Mouse (Mus musculus) left cerebral cortex, adult 18-20 months (tissue): ENCODE data around the gene Nlgn1. TPM values are rescaled to one million over a fixed set of nuclear protein-coding genes. Genes with fewer than 3 reads are reported as not detected.
A peak's percentile ranks its signal among the peaks of the same experiment; 100 is the strongest.

Experiments used
- DNase-seq, 2 experiments: peaks; one replicate each; pipeline ENCODE4 v3.0.0; 2021 to 2022; ENCODE audit warnings: low spot score in 2 of 2, mixed read lengths in 1 of 2
- total RNA-seq, 2 experiments: library from RNA; stranded (reverse); gene quantifications; 2 replicates each; pipeline ENCODE4 v1.2.3; 2021

Nlgn1 gene
- total RNA-seq, 2 experiments from 2014 or later: 97.0 to 103 TPM

DNA sequence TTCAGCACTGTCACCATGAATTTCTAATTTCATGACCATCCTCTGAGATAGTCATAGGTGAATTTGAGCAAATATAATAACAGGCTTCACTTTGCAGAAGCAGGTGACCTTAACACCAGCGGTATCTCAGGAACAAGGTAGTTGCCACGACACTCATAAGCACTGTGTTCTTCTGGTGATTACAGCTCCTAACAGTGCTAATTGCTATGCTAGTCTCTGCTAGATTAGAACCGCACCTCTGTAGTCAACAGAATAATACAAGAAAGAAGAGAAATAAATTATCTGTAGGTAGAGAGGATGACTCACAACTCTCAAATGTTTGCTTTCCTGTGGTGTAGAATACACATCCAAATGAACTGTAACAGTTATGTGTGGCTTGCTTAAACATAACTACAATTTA lies 129.6 kb downstream of the Nlgn1 start:
- DNase-seq: no peak

- no peak for DNase-seq
Measured at GRCm38 (mm10) chr3:26201410-26201809, 130.8 kb downstream of the Nlgn1 start.

GRCm38 (mm10) chr3:26194970-26195369 lies 137.3 kb downstream of the Nlgn1 start:
- DNase-seq: no peak

- no peak for DNase-seq
Measured at GRCm38 (mm10) chr3:26181013-26181412, 151.2 kb downstream of the Nlgn1 start.

DNA sequence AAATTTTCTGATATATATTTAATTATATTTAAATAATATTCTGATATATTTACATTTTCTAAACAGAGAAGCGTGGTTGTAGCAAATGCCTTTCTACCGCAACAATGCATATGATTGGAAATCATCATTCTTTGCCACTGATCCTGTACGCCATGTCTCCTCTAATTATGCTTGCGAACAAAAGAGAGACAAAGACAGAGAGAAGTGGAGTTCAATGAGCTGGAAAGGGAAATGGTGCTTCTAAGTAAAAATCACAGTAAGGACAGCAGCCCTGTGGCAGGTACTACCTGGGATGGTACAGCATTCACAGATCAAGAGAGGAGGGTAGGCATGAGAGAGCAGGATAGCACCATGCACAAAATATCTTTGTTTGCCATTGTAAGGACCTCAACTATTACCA lies 156.9 kb downstream of the Nlgn1 start:
- DNase-seq: no peak

DNA sequence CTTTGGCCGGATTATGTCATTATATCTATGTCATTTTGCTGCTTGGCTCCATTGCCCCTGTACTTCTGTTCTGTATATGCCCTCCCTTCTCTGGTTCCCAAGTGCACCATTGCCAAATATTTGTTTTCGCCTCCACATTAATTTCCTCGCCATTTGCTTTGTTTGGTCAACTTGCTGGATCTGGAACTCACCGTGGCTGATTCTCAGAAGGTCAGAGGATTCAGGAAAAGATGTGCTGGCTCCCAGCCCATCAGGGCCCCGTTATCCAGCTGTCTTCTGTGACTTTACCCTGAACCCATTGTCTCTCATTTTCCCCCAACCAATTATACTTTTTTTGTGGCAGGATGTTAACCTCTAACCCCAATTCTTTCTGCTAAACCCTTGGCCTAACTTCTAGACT lies 158.0 kb downstream of the Nlgn1 start:
- DNase-seq: no peak

DNA sequence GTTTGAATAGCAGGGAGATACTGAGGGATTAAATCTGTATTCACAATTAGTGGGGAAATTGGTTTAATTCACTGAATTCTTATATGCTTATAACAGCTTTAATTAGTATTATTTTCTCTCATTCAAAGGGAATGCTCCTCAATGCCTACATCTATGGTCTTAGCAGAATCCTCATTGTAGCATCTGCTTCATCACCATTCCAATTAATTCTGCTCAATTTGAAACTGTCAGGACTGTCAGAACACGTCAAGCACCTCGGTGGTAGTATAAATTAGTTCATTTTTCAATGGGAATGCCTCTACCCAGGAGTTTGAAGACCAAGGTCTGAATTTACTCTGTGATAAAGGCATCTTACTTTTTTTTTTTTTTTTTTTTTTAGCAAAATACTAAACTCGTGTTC lies 158.6 kb downstream of the Nlgn1 start:
- DNase-seq: no peak

- no peak for DNase-seq
Measured at GRCm38 (mm10) chr3:26166711-26167110, 165.5 kb downstream of the Nlgn1 start.

DNA sequence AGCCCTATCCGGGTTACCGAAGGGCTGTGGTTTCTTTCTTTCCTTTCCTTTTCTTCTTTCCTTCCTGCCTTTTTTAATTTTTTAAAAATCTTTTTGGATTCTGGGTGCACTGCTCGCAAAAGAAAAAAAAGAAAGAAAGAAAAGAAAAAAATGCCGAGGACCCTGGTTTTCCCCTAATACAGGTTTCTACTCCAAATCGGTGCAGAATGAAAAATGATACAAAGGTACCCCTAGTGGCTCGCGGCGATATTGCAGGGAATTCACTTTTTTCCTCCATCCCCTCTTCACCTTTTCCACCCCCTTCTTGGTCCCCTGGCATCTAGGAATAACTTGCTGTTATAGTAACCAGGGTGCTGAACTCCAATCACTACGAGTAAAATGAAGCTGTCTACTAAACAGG lies 178.5 kb downstream of the Nlgn1 start:
- DNase-seq: peak; percentile 68 to 77

DNA sequence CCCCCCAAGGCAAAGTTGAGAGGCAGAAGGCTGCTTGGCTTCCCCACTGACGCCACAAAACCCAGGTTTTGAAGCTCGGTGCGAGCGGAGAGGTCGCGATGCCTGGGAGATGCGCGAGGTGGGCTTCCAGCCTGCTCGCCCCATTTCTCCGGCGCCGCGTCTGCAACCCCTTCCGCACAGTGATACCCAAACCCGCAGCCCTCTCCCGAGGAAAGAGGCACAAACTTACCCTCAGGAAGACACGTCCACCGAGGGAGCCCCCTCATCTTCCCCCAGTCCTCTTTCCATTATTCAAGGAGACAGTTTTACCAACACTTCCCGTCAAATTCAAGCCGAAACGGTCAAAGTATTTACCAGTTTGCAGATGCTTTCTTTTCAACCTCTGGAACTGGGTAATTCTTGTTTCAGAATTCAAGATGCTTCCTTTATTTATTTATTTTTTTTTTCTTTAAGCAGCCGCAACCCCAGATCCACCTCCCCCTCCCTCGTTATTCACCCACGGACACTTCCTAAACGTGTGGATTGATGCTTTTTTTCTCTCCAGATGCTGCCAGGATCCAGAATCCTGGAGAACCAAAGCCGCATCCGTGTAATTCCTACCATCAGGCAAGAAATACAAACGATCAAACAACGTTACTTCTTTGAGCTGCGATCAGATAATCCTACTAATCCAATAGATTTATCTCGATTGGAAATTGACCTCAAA lies 179.1 kb downstream of the Nlgn1 start:
- peak; percentile 39 to 50 for DNase-seq

DNA sequence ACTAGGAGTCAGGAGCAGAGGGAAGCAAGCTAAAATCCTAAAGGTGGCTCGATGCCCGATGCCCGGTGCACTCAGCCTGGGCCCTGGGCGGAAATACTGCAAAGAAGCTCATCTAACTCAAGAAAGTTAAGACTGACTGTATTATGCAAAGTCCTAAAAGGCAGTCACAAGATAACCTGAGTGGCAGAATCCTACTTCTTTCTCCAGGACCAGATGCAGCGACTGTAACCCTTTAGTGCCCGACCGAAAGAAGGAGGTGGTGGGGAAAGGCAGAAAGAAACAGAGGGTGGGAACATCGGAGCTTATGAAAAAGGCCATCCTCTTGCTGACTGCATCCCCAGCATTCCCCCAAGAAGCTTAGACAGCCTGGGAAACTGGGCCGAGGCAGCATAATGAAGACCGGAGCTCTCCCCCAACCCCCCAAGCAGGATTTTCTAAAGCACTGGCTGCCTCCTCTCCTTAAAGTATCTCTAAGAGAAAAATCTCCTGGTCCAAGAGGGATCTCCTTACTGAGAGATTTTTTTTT lies 179.7 kb downstream of the Nlgn1 start:
- peak; percentile 34 to 45 for DNase-seq

DNA sequence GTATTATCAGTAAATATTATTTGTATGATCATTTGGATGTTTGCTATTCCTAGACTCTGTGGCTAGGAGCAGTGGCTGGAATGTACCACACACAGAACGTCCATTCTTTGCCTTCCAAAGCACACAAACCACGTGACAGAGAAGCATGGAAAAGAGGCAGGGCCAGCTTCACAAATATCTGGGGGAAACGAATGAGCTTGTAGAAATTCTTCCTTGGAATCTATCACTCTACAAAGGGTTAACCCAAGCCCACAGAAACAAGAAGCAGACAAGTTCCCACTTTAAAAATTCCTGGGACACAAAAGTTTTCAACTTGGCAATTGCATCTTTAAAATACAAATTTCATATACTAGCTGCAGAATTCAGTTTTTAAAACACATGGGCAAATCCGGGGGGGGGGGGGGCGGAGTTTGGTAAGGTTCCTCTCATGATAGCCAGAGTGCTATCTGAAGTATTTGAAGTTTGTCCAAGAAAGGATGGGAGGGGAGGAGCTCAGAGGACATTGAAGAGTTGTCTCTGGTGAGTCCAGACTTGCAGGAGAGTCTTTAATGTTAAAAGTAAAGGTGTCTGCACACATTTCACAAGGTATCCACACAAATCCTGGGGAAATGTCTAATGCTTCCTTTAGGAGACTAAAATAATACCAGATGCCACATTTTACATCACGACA lies 180.8 kb downstream of the Nlgn1 start:
- DNase-seq: no peak

GRCm38 (mm10) chr3:26146174-26146573 lies 186.1 kb downstream of the Nlgn1 start:
- DNase-seq: no peak

DNA sequence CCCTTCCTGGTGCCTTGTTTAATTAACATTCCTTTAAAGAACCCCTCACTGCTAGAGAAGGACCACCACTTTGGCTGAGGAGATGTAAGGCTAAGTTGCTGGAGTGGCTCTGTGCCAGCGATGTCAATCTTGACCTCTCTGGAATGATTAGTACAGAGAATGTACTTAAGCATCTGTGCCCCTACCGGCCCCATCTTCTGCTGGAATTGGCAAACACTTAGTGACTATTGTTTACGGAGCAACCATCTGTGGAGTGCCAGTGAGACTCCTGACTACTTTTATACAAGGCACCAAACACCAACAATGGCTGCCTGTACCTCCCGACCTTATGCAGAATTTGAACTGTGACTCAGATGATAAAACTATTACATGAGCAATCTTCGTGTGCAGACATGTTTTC lies 186.8 kb downstream of the Nlgn1 start:
- DNase-seq: no peak

DNA sequence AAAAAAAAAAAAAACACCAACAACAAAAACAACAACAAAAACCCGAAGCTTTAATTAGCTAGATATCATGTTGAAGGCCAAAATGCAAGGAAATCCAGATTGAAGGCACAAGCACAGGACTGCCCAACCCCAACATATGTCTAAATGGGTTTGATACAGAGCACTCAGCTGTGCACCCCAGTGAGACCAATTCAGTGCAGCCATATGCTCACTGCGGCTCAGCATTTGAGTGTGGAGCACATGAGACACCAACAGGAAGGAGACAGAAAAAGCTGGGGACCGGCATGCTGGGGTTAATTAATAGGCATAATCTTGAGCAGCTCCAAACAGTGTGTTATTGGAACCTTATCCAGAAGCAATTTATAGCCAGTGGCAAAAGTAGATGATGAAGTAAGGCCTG lies 190.7 kb downstream of the Nlgn1 start:
- DNase-seq: no peak

DNA sequence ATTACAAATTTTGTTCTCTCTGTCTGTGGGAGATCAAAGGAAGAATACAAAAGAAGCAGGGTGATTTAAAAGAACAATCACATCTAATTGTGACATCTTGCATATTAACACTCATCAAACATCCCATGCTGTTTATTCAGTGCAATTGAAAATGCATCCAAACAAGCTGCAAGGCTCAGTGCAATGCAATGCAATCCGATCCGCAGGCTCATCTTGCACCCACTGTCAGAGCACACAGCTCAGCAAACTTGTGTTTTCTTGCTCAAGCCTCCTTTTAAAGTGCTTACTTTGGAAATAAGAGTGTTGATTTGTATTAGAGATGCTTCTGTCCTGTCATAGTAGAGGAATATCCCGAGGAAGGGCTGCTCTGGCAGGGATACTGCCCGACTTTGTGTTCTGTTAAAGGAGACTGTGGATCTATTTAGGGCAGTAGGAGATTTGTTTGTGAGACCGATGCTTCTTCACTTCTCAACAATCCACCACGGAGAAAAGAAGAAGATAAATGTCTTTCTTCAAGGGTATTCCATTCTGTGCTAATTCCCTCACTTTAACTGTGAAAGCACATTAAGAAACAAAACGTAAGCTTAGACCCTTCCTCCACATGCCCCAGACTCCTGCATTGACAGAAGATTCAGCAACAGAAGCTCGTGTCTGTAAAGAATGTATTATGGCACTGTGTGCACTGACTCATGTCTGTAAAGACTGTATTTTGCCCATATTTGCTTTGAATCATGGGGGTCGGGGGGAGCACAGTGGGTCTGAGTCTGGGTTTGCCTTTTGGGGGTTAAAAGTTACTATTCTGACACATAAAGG lies 197.2 kb downstream of the Nlgn1 start:
- DNase-seq: peak in 1 of 2 experiments; percentile 18

GRCm38 (mm10) chr3:26130919-26131318 lies 201.3 kb downstream of the Nlgn1 start:
- no peak for DNase-seq

- DNase-seq: no peak
Measured at GRCm38 (mm10) chr3:26129455-26129854, 202.8 kb downstream of the Nlgn1 start.

DNA sequence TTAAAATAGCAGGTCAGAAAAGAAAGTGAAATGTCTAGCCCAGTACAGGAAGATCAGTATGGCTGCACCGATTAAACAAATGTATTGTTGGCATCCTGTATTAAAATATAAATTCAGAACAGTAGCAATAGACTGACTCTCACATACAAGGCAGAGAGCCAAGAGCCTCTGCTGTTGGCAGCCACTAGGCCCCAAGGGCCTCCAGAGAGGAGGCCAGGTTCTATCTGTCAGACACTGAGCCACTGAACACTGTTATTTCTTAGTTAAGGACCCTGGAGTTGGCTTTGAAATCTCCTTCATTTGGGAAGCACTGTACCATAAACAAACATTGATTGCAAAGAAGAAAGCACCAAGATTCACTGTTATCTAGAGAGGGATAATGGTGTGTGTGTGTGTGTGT lies 215.2 kb downstream of the Nlgn1 start:
- no peak for DNase-seq

GRCm38 (mm10) chr3:26106361-26106760 lies 225.9 kb downstream of the Nlgn1 start:
- DNase-seq: no peak

DNA sequence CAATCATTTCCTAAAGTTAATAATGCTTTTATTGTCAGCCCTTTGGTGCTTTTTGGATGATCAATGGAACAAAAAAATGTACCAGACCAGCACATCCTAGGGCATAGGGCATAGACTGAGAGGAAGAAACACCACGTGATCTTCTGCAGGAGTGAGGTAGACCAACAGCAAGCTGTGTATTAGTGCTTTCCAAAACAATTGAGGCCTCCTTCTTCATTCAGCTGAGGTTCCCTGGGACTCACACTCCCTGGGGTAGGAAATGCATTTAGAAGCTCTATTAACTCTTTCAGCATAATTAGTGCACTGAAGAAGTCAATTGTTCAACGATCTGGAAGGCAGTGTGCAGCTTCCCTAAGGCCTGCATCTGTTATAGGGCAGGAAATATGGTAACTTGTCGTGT lies 226.7 kb downstream of the Nlgn1 start:
- DNase-seq: no peak

GRCm38 (mm10) chr3:26102271-26102670 lies 230.0 kb downstream of the Nlgn1 start:
- DNase-seq: no peak
